Mouse (Mus musculus) lung, postnatal 0 days (tissue): ENCODE data around the gene Ak9. TPM values are rescaled to one million over a fixed set of nuclear protein-coding genes. Genes with fewer than 3 reads are reported as not detected.

Experiments used
- ATAC-seq: fragments of 200-750 bp; cut with Nextera tagmentation; 2 replicates; pipeline ENCODE4 v1.8.0; 2017; ENCODE audit warnings: moderate library complexity
- DNase-seq: peaks from one replicate; pipeline ENCODE4 v3.0.0-alpha.2; 2016; ENCODE audit warnings: low spot score
- H3K27ac ChIP-seq: fragments of 300-500 bp; sonication (generic); 2 replicates; pipeline ENCODE4 v1.5.1; 2014; ENCODE audit warnings: antibody characterized with exemption, mild to moderate bottlenecking, low read length, mixed read lengths
- H3K27me3 ChIP-seq: fragments of 300-500 bp; sonication (generic); replicated peaks from 2 replicates; pipeline ENCODE4 v1.6.1; 2014; ENCODE audit warnings: low read length, mixed read lengths; ENCODE audit not compliant: insufficient read depth
- H3K36me3 ChIP-seq: fragments of 300-500 bp; sonication (generic); 2 replicates; pipeline ENCODE4 v1.6.1; 2014; ENCODE audit warnings: low read length, mixed read lengths; ENCODE audit not compliant: insufficient read depth
- H3K4me1 ChIP-seq: fragments of 300-500 bp; sonication (generic); 2 replicates; pipeline ENCODE4 v1.6.1; 2014; ENCODE audit warnings: antibody characterized with exemption, low read depth, low read length, mixed read lengths; ENCODE audit not compliant: insufficient read depth
- H3K4me2 ChIP-seq: fragments of 300-500 bp; sonication (generic); replicated peaks from 2 replicates; pipeline ENCODE4 v1.6.1; 2014; ENCODE audit warnings: low read depth, mild to moderate bottlenecking, low read length, moderate library complexity, mixed read lengths
- H3K4me3 ChIP-seq: fragments of 300-500 bp; sonication (generic); 2 replicates; pipeline ENCODE4 v1.5.1; 2014; ENCODE audit warnings: low read depth, low read length
- H3K9ac ChIP-seq: fragments of 300-500 bp; sonication (generic); replicated peaks from 2 replicates; pipeline ENCODE4 v1.6.1; 2014; ENCODE audit warnings: low read depth, mild to moderate bottlenecking
- H3K9me3 ChIP-seq: fragments of 300-500 bp; sonication (generic); 2 replicates; pipeline ENCODE4 v1.6.1; 2016; ENCODE audit warnings: low read length, mixed read lengths
- CTCF ChIP-seq: IDR thresholded peaks from 2 replicates; pipeline ENCODE4 v1.5.1; 2016; ENCODE audit warnings: antibody characterized with exemption, mild to moderate bottlenecking
- EP300 ChIP-seq: IDR thresholded peaks from 2 replicates; pipeline ENCODE4 v1.6.1; 2016; ENCODE audit warnings: antibody characterized with exemption, mild to moderate bottlenecking, control low read depth
- WGBS: fragments of 180-500 bp; shearing (Covaris S2); extraction: QIAGEN DNeasy Blood & Tissue Kit; methylation state at CpG from one replicate; pipeline ENCODE4 v1.1.7; 2014; 5-methylcytosine and 5-hydroxymethylcytosine counted together
- polyA plus RNA-seq: library from polyadenylated mRNA; unstranded; fragments of >200 nt; fragmentation: Nextera tagmentation; extraction: Ambion mirVana; gene quantifications from 2 replicates; pipeline ENCODE4 v1.2.1, GENCODE M21; 2015

Gene Ak9
- polyA plus RNA-seq, 1 experiment from 2014 or later = 0.87 TPM

- 95% methylated on average over 2 of the region's 2 CpGs for WGBS
- DNase-seq (no peak), ATAC-seq (no peak)
- no peaks in the 10 kb centered on the region for H3K27me3 ChIP-seq
- no peak overlapping the region for H3K27ac ChIP-seq
- no peak for TF ChIP-seq CTCF
- TF ChIP-seq EP300 = no peak
- H3K4me2 ChIP-seq = no peak overlapping the region
- H3K36me3 ChIP-seq = no peaks in the 10 kb centered on the region
- no peaks in the 10 kb centered on the region for H3K4me1 ChIP-seq
- no peaks in the 10 kb centered on the region for H3K9me3 ChIP-seq
- H3K9ac ChIP-seq = no peak overlapping the region
- H3K4me3 ChIP-seq = no peak overlapping the region
Observed at GRCm38 (mm10) chr10:41423681-41424080, 119.9 kb downstream of the Ak9 start.

DNA sequence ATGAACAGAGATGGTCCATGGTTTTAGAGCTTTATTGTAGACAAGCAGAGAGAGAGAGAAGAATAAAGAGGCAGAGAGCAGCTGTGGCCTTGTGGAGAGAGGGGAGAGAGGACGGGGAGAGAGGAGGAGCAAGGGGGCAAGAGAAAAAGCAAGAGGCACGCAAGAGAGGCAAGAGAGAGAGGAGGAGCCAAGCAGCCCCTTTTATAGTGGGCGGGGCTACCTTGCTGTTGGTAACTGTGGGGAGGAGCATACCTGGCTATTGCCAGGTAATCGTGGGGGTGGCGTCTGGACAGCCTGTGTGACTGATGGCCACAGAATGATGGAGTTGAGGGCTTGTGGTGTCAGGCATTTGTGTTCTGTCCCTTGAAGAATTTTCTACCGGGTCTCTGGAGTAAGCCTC, 122.6 kb downstream of the Ak9 start:
- no peaks in the 10 kb centered on the region for H3K4me1 ChIP-seq
- no peak overlapping the region for H3K9ac ChIP-seq
- H3K4me3 ChIP-seq = no peak overlapping the region
- ATAC-seq (no peak), DNase-seq (no peak)
- TF ChIP-seq CTCF = no peak
- TF ChIP-seq EP300 = no peak
- WGBS = 40% methylated on average over 6 of the region's 6 CpGs
- no peaks in the 10 kb centered on the region for H3K27me3 ChIP-seq
- H3K36me3 ChIP-seq = no peaks in the 10 kb centered on the region
- no peak overlapping the region for H3K27ac ChIP-seq
- no peaks in the 10 kb centered on the region for H3K9me3 ChIP-seq
- H3K4me2 ChIP-seq = no peak overlapping the region

DNA sequence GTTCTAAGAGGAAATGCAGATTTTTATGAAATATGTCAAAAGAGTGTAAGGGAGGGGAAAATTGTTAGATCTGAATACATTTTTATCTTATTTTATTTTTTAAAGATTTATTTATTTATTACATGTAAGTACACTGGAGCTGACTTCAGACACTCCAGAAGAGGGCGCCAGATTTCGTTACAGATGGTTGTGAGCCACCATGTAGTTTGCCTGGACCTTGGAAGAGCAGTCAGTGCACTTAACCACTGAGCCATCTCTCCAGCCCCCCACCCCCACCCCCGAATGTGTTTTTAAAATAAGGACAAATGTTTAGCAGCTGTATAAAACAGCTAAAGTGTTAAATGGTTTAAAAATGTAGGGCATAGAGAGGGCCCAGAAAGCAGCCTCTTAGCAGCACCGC, 130.8 kb downstream of the Ak9 start:
- no peak overlapping the region for H3K4me2 ChIP-seq
- no peaks in the 10 kb centered on the region for H3K9me3 ChIP-seq
- WGBS = 26% methylated on average over 4 of the region's 4 CpGs
- TF ChIP-seq CTCF = peak; percentile 74
- TF ChIP-seq EP300 = no peak
- no peak overlapping the region for H3K9ac ChIP-seq
- DNase-seq (peak; percentile 70), ATAC-seq (0 out of 2 replicates have a peak, but pooled peaks have one; percentile 43)
- H3K36me3 ChIP-seq = no peaks in the 10 kb centered on the region
- H3K4me3 ChIP-seq = no peak overlapping the region
- no peaks in the 10 kb centered on the region for H3K4me1 ChIP-seq
- H3K27ac ChIP-seq = no peak overlapping the region
- no peaks in the 10 kb centered on the region for H3K27me3 ChIP-seq

DNA sequence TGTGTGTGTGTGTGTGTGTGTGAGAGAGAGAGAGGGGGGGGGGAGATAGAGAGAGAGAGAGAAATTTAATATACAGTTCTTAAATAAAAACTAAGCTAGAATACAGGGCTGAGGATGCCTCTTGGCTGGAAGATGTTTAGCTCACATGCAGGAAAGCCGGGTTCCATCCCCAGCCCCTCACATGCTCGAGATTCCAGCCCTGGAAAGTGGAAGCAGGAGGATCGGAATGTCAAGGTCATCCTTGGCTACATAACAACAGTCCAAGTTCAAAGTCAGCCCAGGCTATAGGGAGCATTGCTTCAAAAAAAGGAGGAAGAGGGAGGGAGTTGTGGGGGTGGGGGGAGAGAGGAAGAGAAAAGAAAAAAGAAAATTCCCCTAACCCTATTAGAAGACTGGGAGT, 131.4 kb downstream of the Ak9 start:
- Histone ChIP-seq H3K9ac (no peak overlapping the region), H3K4me1 (no peaks in the 10 kb centered on the region), H3K9me3 (no peaks in the 10 kb centered on the region), H3K36me3 (no peaks in the 10 kb centered on the region), H3K4me2 (no peak overlapping the region), H3K27me3 (no peaks in the 10 kb centered on the region), H3K27ac (no peak overlapping the region), H3K4me3 (no peak overlapping the region)
- 19% methylated on average over 3 of the region's 3 CpGs for WGBS
- ATAC-seq (no peak), DNase-seq (no peak)
- TF ChIP-seq CTCF (no peak), EP300 (no peak)

- WGBS = 77% methylated on average over 1 of the region's 1 CpGs
- H3K36me3 ChIP-seq = no peaks in the 10 kb centered on the region
- no peak for DNase-seq
- H3K4me2 ChIP-seq = no peak overlapping the region
- H3K27ac ChIP-seq = no peak overlapping the region
- TF ChIP-seq EP300 (no peak), CTCF (no peak)
- no peaks in the 10 kb centered on the region for H3K9me3 ChIP-seq
- no peak overlapping the region for H3K9ac ChIP-seq
- no peak overlapping the region for H3K4me3 ChIP-seq
- H3K27me3 ChIP-seq = no peaks in the 10 kb centered on the region
- ATAC-seq = no peak
- H3K4me1 ChIP-seq = no peaks in the 10 kb centered on the region
Observed at GRCm38 (mm10) chr10:41448216-41448615, 144.4 kb downstream of the Ak9 start.

DNA sequence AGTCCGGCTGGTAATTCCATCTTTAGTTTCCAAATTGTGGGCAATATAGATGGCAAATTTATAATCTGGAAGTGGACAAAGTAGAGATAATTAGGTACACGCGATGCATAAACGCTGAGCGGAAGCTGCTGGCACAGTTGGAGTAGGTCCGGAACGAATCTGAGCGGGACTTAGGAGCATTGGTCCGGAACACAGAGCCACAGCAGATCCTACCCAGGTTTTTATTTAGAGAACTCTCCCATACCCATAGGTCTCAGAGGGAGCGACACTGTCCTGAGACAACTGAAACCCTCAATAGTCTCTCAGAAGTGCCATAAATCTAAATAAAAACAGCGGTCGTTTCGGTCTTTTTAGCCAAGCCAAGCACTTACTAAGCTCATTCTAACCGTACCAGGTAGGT, 145.9 kb downstream of the Ak9 start:
- 10% methylated on average over 14 of the region's 14 CpGs for WGBS
- peak overlapping the region; percentile 77 for H3K4me2 ChIP-seq
- no peaks in the 10 kb centered on the region for H3K9me3 ChIP-seq
- H3K4me1 ChIP-seq = no peaks in the 10 kb centered on the region
- peak; percentile 44 for ATAC-seq
- H3K4me3 ChIP-seq = peak overlapping the region; percentile 91
- H3K9ac ChIP-seq = peak overlapping the region; percentile 93; the same call in 1 of the 2 replicates
- peak overlapping the region; percentile 92 for H3K27ac ChIP-seq
- TF ChIP-seq CTCF = no peak
- TF ChIP-seq EP300 = no peak
- no peaks in the 10 kb centered on the region for H3K27me3 ChIP-seq
- DNase-seq = no peak
- no peaks in the 10 kb centered on the region for H3K36me3 ChIP-seq

DNA sequence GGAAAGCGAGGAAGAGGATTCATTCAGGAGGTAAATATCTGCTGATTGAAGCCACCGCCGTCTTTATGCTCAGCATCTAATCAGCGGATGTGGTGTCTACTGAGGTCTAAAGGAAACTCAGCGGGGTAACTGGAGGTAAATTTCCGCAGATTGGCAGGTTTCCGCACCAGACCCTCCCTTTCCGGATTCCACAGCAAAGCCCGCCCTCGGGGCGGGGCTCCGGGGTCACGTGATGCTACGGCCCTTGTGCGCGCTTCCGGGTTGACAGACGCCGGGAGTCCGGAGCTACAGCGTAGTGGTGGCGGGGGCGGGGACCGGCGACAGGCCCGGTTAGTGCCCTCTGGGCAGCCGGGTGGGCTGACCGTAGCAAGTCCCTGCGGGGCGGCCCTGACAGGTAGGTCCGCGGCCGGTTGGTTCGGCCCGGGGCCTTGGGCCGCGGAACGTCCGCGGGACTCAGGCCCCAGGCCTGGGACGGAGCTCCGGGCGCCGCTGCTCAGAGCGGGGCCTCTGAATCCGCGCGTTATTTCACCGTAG, 146.4 kb downstream of the Ak9 start, which contains the start of gene Zbtb24:
TSS of gene Zbtb24 (plus strand) at position 247 of the 534 bp plus-strand sequence.
- peak; percentile 97 for DNase-seq
- Histone ChIP-seq H3K9me3 (no peaks in the 10 kb centered on the region), H3K4me3 (peak within 1 kb of the TSS; percentile 91), H3K27ac (peak within 1 kb of the TSS; percentile 92), H3K4me2 (peak within 1 kb of the TSS; percentile 77), H3K9ac (peak within 1 kb of the TSS; percentile 93), H3K4me1 (no peaks in the 10 kb centered on the region), H3K36me3 (0 out of 2 replicates have a peak, but pooled peaks cover 4% of the 10 kb centered on the region), H3K27me3 (no peaks in the 10 kb centered on the region)
- TF ChIP-seq CTCF = no peak
- TF ChIP-seq EP300 = peak; percentile 69; the same call in 1 of the 2 replicates
- 2% methylated on average over 43 of the region's 49 CpGs for WGBS
- peak; percentile 98 for ATAC-seq
